Mouse (Mus musculus) MEL (cell line): ENCODE measurements around the gene Hist2h2ac. TPM values are rescaled to one million over a fixed set of nuclear protein-coding genes. Genes with fewer than 3 reads are reported as not detected.
"Not testable (repeated sequence)": the region's sequence is repeated elsewhere in the genome, so short reads cannot be mapped to it uniquely, and the experiment has no call there.

ENCODE experiments used
- DNase-seq: peaks from one replicate; pipeline ENCODE4 v3.0.0; 2011; ENCODE audit warnings: low read depth, low spot score
- H3K27ac ChIP-seq: 2 replicates; pipeline ENCODE4 v1.5.1; 2012; ENCODE audit warnings: low read depth, mild to moderate bottlenecking, control low read depth, low read length, moderate library complexity; ENCODE audit not compliant: control insufficient read depth
- H3K27me3 ChIP-seq, 2 experiments: fragments of 150-350 bp in 1 of 2; sonication (generic) in 1 of 2; 2 replicates each; pipeline ENCODE4 v1.6.1; 2012; ENCODE audit warnings: low read length in 2 of 2, mild to moderate bottlenecking in 2 of 2, improper control_type of control experiment in 1 of 2, moderate library complexity in 1 of 2; ENCODE audit not compliant: insufficient read depth in 2 of 2, control insufficient read depth in 1 of 2
- H3K36me3 ChIP-seq, 2 experiments: 2 replicates each; pipeline ENCODE4 v1.6.1; 2012 to 2014; ENCODE audit warnings: low read length in 2 of 2, improper control_type of control experiment in 1 of 2, inconsistent platforms in 1 of 2, mild to moderate bottlenecking in 1 of 2; ENCODE audit not compliant: insufficient read depth in 2 of 2, control insufficient read depth in 1 of 2
- H3K4me1 ChIP-seq, 2 experiments: fragments of 150-350 bp in 1 of 2; sonication (generic) in 1 of 2; 2 replicates each; pipeline ENCODE4 v1.6.1; 2012; ENCODE audit warnings: low read length in 2 of 2, improper control_type of control experiment in 1 of 2, mild to moderate bottlenecking in 1 of 2; ENCODE audit not compliant: insufficient read depth in 2 of 2, control insufficient read depth in 1 of 2
- H3K4me3 ChIP-seq, 2 experiments: fragments of 150-350 bp in 1 of 2; sonication (generic) in 1 of 2; 2 replicates each; pipeline ENCODE4 v1.5.1; 2012; ENCODE audit warnings: low read depth in 2 of 2, low read length in 2 of 2, mild to moderate bottlenecking in 2 of 2, moderate library complexity in 2 of 2, control low read depth in 1 of 2, improper control_type of control experiment in 1 of 2; ENCODE audit not compliant: control insufficient read depth in 1 of 2, insufficient read depth in 1 of 2
- H3K79me2 ChIP-seq: 2 replicates; pipeline ENCODE4 v1.6.1; 2012; ENCODE audit warnings: mild to moderate bottlenecking, low read length, moderate library complexity; ENCODE audit not compliant: control insufficient read depth, poor library complexity, insufficient read depth
- H3K9ac ChIP-seq: 2 replicates; pipeline ENCODE4 v1.6.1; 2012; ENCODE audit warnings: low read depth, mild to moderate bottlenecking, control low read depth, low read length, moderate library complexity; ENCODE audit not compliant: control insufficient read depth, poor library complexity, severe bottlenecking
- H3K9me3 ChIP-seq: fragments of 150-350 bp; sonication (generic); replicated peaks from 2 replicates; pipeline ENCODE4 v1.6.1; 2012; ENCODE audit warnings: mild to moderate bottlenecking, low read length, improper control_type of control experiment, moderate library complexity; ENCODE audit not compliant: insufficient read depth
- BHLHE40 ChIP-seq: IDR thresholded peaks from 2 replicates; pipeline ENCODE4 v1.6.1; 2012; ENCODE audit warnings: low read depth, mild to moderate bottlenecking, inconsistent platforms, low read length, improper control_type of control experiment, borderline replicate concordance
- CHD1 ChIP-seq: IDR thresholded peaks from 2 replicates; pipeline ENCODE4 v1.6.1; 2012; ENCODE audit warnings: low read depth, mild to moderate bottlenecking, inconsistent platforms, low read length, improper control_type of control experiment
- CHD2 ChIP-seq: IDR thresholded peaks from 2 replicates; pipeline ENCODE4 v1.6.1; 2011; ENCODE audit warnings: low read length, improper control_type of control experiment
- CTCF ChIP-seq, 3 experiments: IDR thresholded peaks in 2 of 3; conservative IDR thresholded peaks in 1 of 3; 2 replicates each; pipeline ENCODE4 v1.5.1; 2011 to 2012; ENCODE audit warnings: low read length in 3 of 3, low read depth in 2 of 3, mild to moderate bottlenecking in 2 of 3, improper control_type of control experiment in 1 of 3, inconsistent platforms in 1 of 3, mixed read lengths in 1 of 3, moderate library complexity in 1 of 3; ENCODE audit not compliant: control insufficient read depth in 1 of 3, insufficient read depth in 1 of 3, poor library complexity in 1 of 3, severe bottlenecking in 1 of 3
- E2F4 ChIP-seq: IDR thresholded peaks from 2 replicates; pipeline ENCODE4 v1.6.1; 2011; ENCODE audit warnings: low read depth, low read length, improper control_type of control experiment, borderline replicate concordance
- ELF1 ChIP-seq: IDR thresholded peaks from 2 replicates; pipeline ENCODE4 v1.6.1; 2014; ENCODE audit warnings: low read depth, mild to moderate bottlenecking, inconsistent platforms, low read length, improper control_type of control experiment, moderate library complexity
- EP300 ChIP-seq, 2 experiments: IDR thresholded peaks; 2 replicates each; pipeline ENCODE4 v1.6.1; 2011; ENCODE audit warnings: improper control_type of control experiment in 2 of 2, low read length in 2 of 2, low read depth in 1 of 2, mild to moderate bottlenecking in 1 of 2
- ETS1 ChIP-seq: IDR thresholded peaks from 2 replicates; pipeline ENCODE4 v1.6.1; 2012; ENCODE audit warnings: low read depth, mild to moderate bottlenecking, inconsistent platforms, low read length, improper control_type of control experiment, moderate library complexity
- GABPA ChIP-seq: IDR thresholded peaks from 2 replicates; pipeline ENCODE4 v1.6.1; 2012; ENCODE audit warnings: low read depth, mild to moderate bottlenecking, inconsistent platforms, low read length, improper control_type of control experiment, moderate library complexity
- GATA1 ChIP-seq: IDR thresholded peaks from 2 replicates; pipeline ENCODE4 v1.6.1; 2011; ENCODE audit warnings: low read depth, low read length, improper control_type of control experiment
- JUND ChIP-seq: IDR thresholded peaks from 2 replicates; pipeline ENCODE4 v1.6.1; 2011; ENCODE audit warnings: low read depth, mild to moderate bottlenecking, improper control_type of control experiment, low read length
- MAX ChIP-seq: IDR thresholded peaks from 2 replicates; pipeline ENCODE4 v1.6.1; 2011; ENCODE audit warnings: low read length, improper control_type of control experiment
- MEF2A ChIP-seq: IDR thresholded peaks from 2 replicates; pipeline ENCODE4 v1.6.1; 2014; ENCODE audit warnings: low read depth, mild to moderate bottlenecking, inconsistent platforms, low read length, improper control_type of control experiment; ENCODE audit not compliant: poor library complexity, insufficient replicate concordance, severe bottlenecking; ENCODE audit errors: extremely low read depth
- NELFE ChIP-seq: IDR thresholded peaks from 2 replicates; pipeline ENCODE4 v1.6.1; 2011; ENCODE audit warnings: low read depth, low read length, improper control_type of control experiment
- POLR2A ChIP-seq, 2 experiments: IDR thresholded peaks; 2 replicates each; pipeline ENCODE4 v1.6.1; 2011 to 2012; ENCODE audit warnings: low read length in 2 of 2, mild to moderate bottlenecking in 2 of 2, control low read depth in 1 of 2, improper control_type of control experiment in 1 of 2, low read depth in 1 of 2, moderate library complexity in 1 of 2; ENCODE audit not compliant: control insufficient read depth in 1 of 2, insufficient read depth in 1 of 2, poor library complexity in 1 of 2
- POLR2AphosphoS2 ChIP-seq: IDR thresholded peaks from 2 replicates; pipeline ENCODE4 v1.6.1; 2011; ENCODE audit warnings: low read length, improper control_type of control experiment
- POLR2AphosphoS5 ChIP-seq: IDR thresholded peaks from 2 replicates; pipeline ENCODE4 v1.6.1; 2012; ENCODE audit warnings: low read depth, borderline replicate concordance, mild to moderate bottlenecking, inconsistent platforms, low read length, moderate library complexity, mixed read lengths
- RAD21 ChIP-seq: IDR thresholded peaks from 2 replicates; pipeline ENCODE4 v1.6.1; 2011; ENCODE audit warnings: mild to moderate bottlenecking, low read depth, low read length, improper control_type of control experiment
- SMC3 ChIP-seq: IDR thresholded peaks from 2 replicates; pipeline ENCODE4 v1.6.1; 2011; ENCODE audit warnings: low read depth, low read length, improper control_type of control experiment
- TAL1 ChIP-seq: IDR thresholded peaks from 2 replicates; pipeline ENCODE4 v1.6.1; 2012; ENCODE audit warnings: mild to moderate bottlenecking, inconsistent platforms, low read length, moderate library complexity, mixed read lengths
- TCF12 ChIP-seq: IDR thresholded peaks from 2 replicates; pipeline ENCODE4 v1.6.1; 2014; ENCODE audit warnings: low read depth, mild to moderate bottlenecking, inconsistent platforms, low read length, improper control_type of control experiment, moderate library complexity
- USF2 ChIP-seq, 2 experiments: IDR thresholded peaks; 2 replicates each; pipeline ENCODE4 v1.6.1; 2011 to 2012; ENCODE audit warnings: improper control_type of control experiment in 2 of 2, low read length in 2 of 2, borderline replicate concordance in 1 of 2, inconsistent platforms in 1 of 2, low read depth in 1 of 2, mild to moderate bottlenecking in 1 of 2; ENCODE audit not compliant: insufficient read depth in 1 of 2
- ZC3H11A ChIP-seq: IDR thresholded peaks from 2 replicates; pipeline ENCODE4 v1.6.1; 2012; ENCODE audit warnings: low read depth, mild to moderate bottlenecking, inconsistent platforms, low read length, improper control_type of control experiment
- ZKSCAN1 ChIP-seq: IDR thresholded peaks from 2 replicates; pipeline ENCODE4 v1.6.1; 2012; ENCODE audit warnings: low read depth, mild to moderate bottlenecking, inconsistent platforms, low read length, improper control_type of control experiment, moderate library complexity
- ZNF384 ChIP-seq: IDR thresholded peaks from 2 replicates; pipeline ENCODE4 v1.6.1; 2012; ENCODE audit warnings: low read depth, mild to moderate bottlenecking, inconsistent platforms, low read length, improper control_type of control experiment
- polyA plus RNA-seq, 2 experiments: library from polyadenylated mRNA; stranded (reverse) in 1 of 2; unstranded in 1 of 2; fragments of >175 nt in 1 of 2; fragments of >200 nt in 1 of 2; gene quantifications; 2 replicates each; pipeline versions ENCODE4 v1.2.1 to v1.2.4; 2012; ENCODE audit warnings: low replicate concordance in 2 of 2, low read depth in 1 of 2; ENCODE audit not compliant: insufficient read length in 2 of 2, insufficient read depth in 1 of 2, missing spikeins in 1 of 2
- total RNA-seq: library from RNA; depleted of rRNA; stranded (reverse); fragments of 300-350 nt; gene quantifications from 2 replicates; pipeline ENCODE4 v1.2.3, GENCODE M21; 2012

Hist2h2ac gene
- total and polyA plus RNA-seq, 3 experiments, result 4.8 to 2,824 TPM; not detected in 1

DNA sequence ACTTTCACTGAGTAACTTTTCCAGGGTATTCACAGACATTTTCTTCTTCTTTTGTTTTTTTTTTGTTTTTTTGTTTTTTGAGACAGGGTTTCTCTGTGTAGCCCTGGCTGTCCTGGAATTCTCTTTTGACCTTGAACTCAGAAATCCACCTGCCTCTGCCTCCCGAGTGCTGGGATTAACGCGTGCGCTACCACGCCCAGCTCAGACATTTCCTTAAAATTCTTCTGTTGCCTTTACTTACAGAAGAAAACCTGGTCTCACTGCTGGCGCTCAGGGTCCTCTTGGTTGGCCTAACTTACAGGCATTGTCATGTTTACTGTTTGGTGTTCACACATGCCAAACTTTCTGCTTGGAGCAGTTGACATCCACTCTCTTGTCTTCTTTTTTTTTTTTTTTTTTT is 45.4 kb downstream of the Hist2h2ac start:
- no peaks in the 10 kb centered on the region for H3K9me3 ChIP-seq
- peaks cover 43% of the 10 kb centered on the region for H3K79me2 ChIP-seq
- H3K4me1 ChIP-seq, result peaks cover 8 to 34% of the 10 kb centered on the region in 2 experiments
- no peaks in the 10 kb centered on the region for H3K27me3 ChIP-seq
- no peak for DNase-seq
- TF ChIP-seq TAL1, result no peak
- TF ChIP-seq ZNF384, result 0 out of 2 replicates have a peak, but pooled peaks have one; percentile 3
- TF ChIP-seq ELF1, result no peak
- no peak for TF ChIP-seq EP300 (IDR thresholded peaks at IDR 0.05; ENCODE audit: low read depth in 1 of 2, low read length in 2 of 2)
- peak; percentile 60; the same call in 1 of the 2 replicates for TF ChIP-seq CHD1
- TF ChIP-seq ZC3H11A, result no peak
- TF ChIP-seq POLR2AphosphoS2, result 0 out of 2 replicates have a peak, but pooled peaks have one; percentile 1
- TF ChIP-seq E2F4, result no peak
- no peak for TF ChIP-seq BHLHE40
- TF ChIP-seq ETS1, result no peak
- TF ChIP-seq ZKSCAN1, result no peak
- H3K27ac ChIP-seq, result no peak overlapping the region
- no peak overlapping the region for H3K9ac ChIP-seq
- H3K36me3 ChIP-seq, result peaks cover 24 to 40% of the 10 kb centered on the region in 2 experiments
- no peak overlapping the region for H3K4me3 ChIP-seq

DNA sequence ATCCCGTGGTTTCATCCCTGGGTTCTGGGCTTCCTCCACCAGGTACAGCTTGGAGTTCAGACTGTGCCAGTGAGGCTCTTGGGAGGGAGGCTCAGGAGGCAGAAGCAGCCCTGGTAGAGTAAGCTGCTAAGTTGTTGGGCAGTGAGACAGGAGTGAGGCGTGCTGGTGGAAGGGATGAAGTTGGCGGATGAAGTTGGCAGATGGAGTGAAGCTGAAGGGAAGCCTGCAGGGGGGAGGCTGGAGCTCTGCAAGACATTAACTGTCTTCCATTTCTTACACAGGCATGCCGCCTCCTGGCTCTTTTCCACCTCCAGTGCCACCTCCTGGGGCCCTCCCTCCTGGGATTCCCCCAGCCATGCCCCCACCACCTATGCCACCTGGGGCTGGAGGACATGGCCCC is 46.6 kb downstream of the Hist2h2ac start:
- TF ChIP-seq POLR2A (IDR thresholded peaks at IDR 0.05; ENCODE audit: control insufficient read depth in 1 of 2, insufficient read depth in 1 of 2, low read depth in 1 of 2, low read length in 2 of 2, poor library complexity in 1 of 2), result 0 out of 4 replicates have a peak, but pooled peaks of 1 of the 2 experiments have one; percentile 36
- TF ChIP-seq, all 39 proteins: peak for 1; not testable (repeated sequence) for 38
- not testable (repeated sequence) for H3K9me3 ChIP-seq, H3K27ac ChIP-seq, H3K4me3 ChIP-seq, H3K27me3 ChIP-seq
- H3K4me1 ChIP-seq, result peaks cover 8 to 35% of the 10 kb centered on the region in 2 experiments
- H3K9ac ChIP-seq, result peak overlapping the region; percentile 46
- peak; percentile 34 for DNase-seq
- H3K79me2 ChIP-seq, result peaks cover 43% of the 10 kb centered on the region
- H3K36me3 ChIP-seq, result peaks cover 24 to 40% of the 10 kb centered on the region in 2 experiments

GRCm38 (mm10) chr3:96173185-96173584 is 47.5 kb downstream of the Hist2h2ac start:
- Histone ChIP-seq H3K9ac (peak overlapping the region; percentile 93), H3K9me3 (no peaks in the 10 kb centered on the region), H3K79me2 (peaks cover 43% of the 10 kb centered on the region), H3K36me3 (peaks cover 24 to 40% of the 10 kb centered on the region in 2 experiments), H3K27me3 (no peaks in the 10 kb centered on the region), H3K27ac (peak overlapping the region; percentile 80), H3K4me1 (peaks cover 8 to 35% of the 10 kb centered on the region in 2 experiments), H3K4me3 (peak overlapping the region; percentile 75 to 77)
- DNase-seq, result peak; percentile 55
- TF ChIP-seq GABPA (no peak), TCF12 (no peak), CHD2 (no peak), BHLHE40 (peak; percentile 93), RAD21 (no peak), E2F4 (no peak), JUND (no peak), MEF2A (no peak), SMC3 (no peak), USF2 (IDR thresholded peaks at IDR 0.05; ENCODE audit: borderline replicate concordance in 1 of 2, insufficient read depth in 1 of 2, low read depth in 1 of 2, low read length in 2 of 2) (no peak), POLR2AphosphoS5 (no peak), ELF1 (no peak), POLR2AphosphoS2 (no peak), MAX (peak; percentile 96), GATA1 (no peak), CTCF (IDR thresholded peaks at IDR 0.05 in 2 of 3, conservative IDR thresholded peaks at IDR 0.05 in 1 of 3; ENCODE audit: control insufficient read depth in 1 of 3, insufficient read depth in 1 of 3, low read depth in 2 of 3, low read length in 3 of 3, poor library complexity in 1 of 3, severe bottlenecking in 1 of 3) (no peak), NELFE (no peak)
